Comparison of ENCODE assay signal across 22 mouse cellular contexts in the genomic region with DNA sequence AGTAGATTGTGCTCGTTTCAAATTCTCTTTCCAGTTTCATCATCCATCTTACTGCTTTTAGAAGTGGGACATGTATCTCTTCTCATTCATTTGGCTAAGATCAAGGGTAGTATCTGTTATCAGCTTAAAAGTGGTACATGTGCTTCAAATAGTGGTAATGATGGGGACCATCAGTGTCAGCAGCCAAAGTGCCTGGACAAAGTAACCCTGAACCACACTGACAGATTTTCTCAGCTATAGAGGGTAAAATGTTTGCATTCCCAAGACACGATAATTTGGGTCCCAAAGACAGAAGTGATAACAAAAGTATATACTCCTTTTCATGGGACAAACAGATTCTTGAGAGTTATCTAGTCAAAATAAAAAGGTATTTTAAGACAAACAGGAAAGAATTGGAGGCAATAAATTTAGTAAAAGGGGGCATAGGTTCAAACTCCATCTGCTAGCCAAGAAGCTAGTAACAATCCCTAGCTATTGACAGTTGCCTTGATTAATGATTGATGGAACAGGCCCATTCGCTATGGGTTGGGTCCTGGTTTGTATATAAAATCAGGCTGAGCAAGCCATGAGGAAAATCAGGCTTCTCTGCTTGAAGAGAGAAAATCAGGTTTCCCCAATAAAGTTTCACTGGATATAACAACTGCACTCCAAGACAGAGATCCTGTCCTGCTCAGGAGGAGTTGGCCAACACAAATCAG.
DNase-seq lines count a peak whose midpoint lies in the region; ATAC-seq and TF ChIP-seq lines count a peak whose summit lies in the region.
"Had no signal": no experiment of that assay in that cellular context is flagged by ENCODE, and none has a peak within 500 bp of the region (broad histone marks: within the 10 kb centered on the region; RNA-seq: fewer than 3 reads in every experiment).

No protein-coding gene starts in this region.

- H3K9ac ChIP-seq in kidney, embryonic 16.5 days (replicated peaks; ENCODE audit: low read length) = no peak overlapping the region
- H3K9ac ChIP-seq in intestine, embryonic 15.5 days = no peak overlapping the region
- H3K9ac ChIP-seq in intestine, postnatal 0 days (ENCODE audit: low read depth, low read length) = no peak overlapping the region
- H3K9ac ChIP-seq: embryonic facial prominence, embryonic 13.5 days; embryonic facial prominence, embryonic 15.5 days; forebrain, embryonic 12.5 days had no signal

- DNase-seq in kidney, postnatal 36 days = no peak
- DNase-seq in hindbrain, embryonic 10.5 days (ENCODE audit: low spot score) = no peak
- DNase-seq in left cerebral cortex, adult 8-10 months (ENCODE audit: low spot score in 2 of 2) = no peak
- DNase-seq: adrenal gland, adult 2 months; adrenal gland, postnatal 10 days; adrenal gland, postnatal 25 days; cerebellum, adult 11 months; cerebellum, adult 18-20 months; cerebellum, adult 8-10 months; cerebellum, adult 9-11 months; cerebellum, postnatal 14 days; cerebellum, postnatal 36 days; embryo, embryonic 11 days had no signal

- WGBS in kidney, embryonic 16.5 days = 60% methylated on average over 3 of the region's 3 CpGs
- WGBS in intestine, embryonic 15.5 days = 25% methylated on average over 3 of the region's 3 CpGs
- 27% methylated on average over 3 of the region's 3 CpGs for WGBS in intestine, postnatal 0 days
- WGBS in hindbrain, embryonic 10.5 days = 77% methylated on average over 3 of the region's 3 CpGs

- ATAC-seq in kidney, embryonic 16.5 days (ENCODE audit: low FRiP score, low TSS enrichment) = 0 out of 2 replicates have a peak, but pooled peaks have one; percentile 59
- peak; percentile 94 for ATAC-seq in intestine, embryonic 15.5 days
- ATAC-seq in intestine, postnatal 0 days = peak; percentile 78; the same call in 1 of the 2 replicates
- ATAC-seq: forebrain, embryonic 14.5 days had no signal

- no peak overlapping the region for H3K4me2 ChIP-seq in kidney, embryonic 16.5 days (replicated peaks; ENCODE audit: low read depth, low read length)
- no peak overlapping the region for H3K4me2 ChIP-seq in intestine, embryonic 15.5 days (replicated peaks)
- no peak overlapping the region for H3K4me2 ChIP-seq in intestine, postnatal 0 days (replicated peaks; ENCODE audit: low read depth)
- H3K4me2 ChIP-seq: embryonic facial prominence, embryonic 13.5 days; embryonic facial prominence, embryonic 15.5 days; forebrain, embryonic 12.5 days had no signal

- no peaks in the 10 kb centered on the region for H3K9me3 ChIP-seq in kidney, embryonic 16.5 days (ENCODE audit: low read length)
- no peaks in the 10 kb centered on the region for H3K9me3 ChIP-seq in intestine, embryonic 15.5 days
- no peaks in the 10 kb centered on the region for H3K9me3 ChIP-seq in intestine, postnatal 0 days (ENCODE audit: control insufficient read depth)
- no peaks in the 10 kb centered on the region for H3K9me3 ChIP-seq in hindbrain, embryonic 10.5 days
- H3K9me3 ChIP-seq: embryonic facial prominence, embryonic 13.5 days; embryonic facial prominence, embryonic 15.5 days; forebrain, embryonic 10.5 days; forebrain, embryonic 12.5 days had no signal

- H3K4me3 ChIP-seq in kidney, embryonic 16.5 days (ENCODE audit: low read length) = no peak overlapping the region
- H3K4me3 ChIP-seq in intestine, embryonic 15.5 days (replicated peaks) = no peak overlapping the region
- H3K4me3 ChIP-seq in intestine, postnatal 0 days (ENCODE audit: low read depth, low read length) = no peak overlapping the region
- no peak overlapping the region for H3K4me3 ChIP-seq in hindbrain, embryonic 10.5 days
- H3K4me3 ChIP-seq: embryonic facial prominence, embryonic 13.5 days; embryonic facial prominence, embryonic 15.5 days; erythroblast, embryonic 14.5 days; forebrain, embryonic 10.5 days; forebrain, embryonic 12.5 days had no signal

- H3K27me3 ChIP-seq in kidney, embryonic 16.5 days (ENCODE audit: insufficient read depth, low read length) = no peaks in the 10 kb centered on the region
- no peaks in the 10 kb centered on the region for H3K27me3 ChIP-seq in intestine, embryonic 15.5 days (replicated peaks)
- no peaks in the 10 kb centered on the region for H3K27me3 ChIP-seq in intestine, postnatal 0 days (replicated peaks; ENCODE audit: control insufficient read depth, insufficient read depth, low read length)
- no peaks in the 10 kb centered on the region for H3K27me3 ChIP-seq in hindbrain, embryonic 10.5 days (ENCODE audit: insufficient read depth, poor library complexity, severe bottlenecking)
- H3K27me3 ChIP-seq: embryonic facial prominence, embryonic 13.5 days; embryonic facial prominence, embryonic 15.5 days; forebrain, embryonic 12.5 days had no signal

- no peak overlapping the region for H3K27ac ChIP-seq in kidney, embryonic 16.5 days (ENCODE audit: low read length)
- no peak overlapping the region for H3K27ac ChIP-seq in intestine, embryonic 15.5 days
- H3K27ac ChIP-seq in intestine, postnatal 0 days (ENCODE audit: low read depth, low read length) = no peak overlapping the region
- no peak overlapping the region for H3K27ac ChIP-seq in hindbrain, embryonic 10.5 days
- H3K27ac ChIP-seq: embryonic facial prominence, embryonic 13.5 days; embryonic facial prominence, embryonic 15.5 days; forebrain, embryonic 10.5 days; forebrain, embryonic 12.5 days had no signal

- no peaks in the 10 kb centered on the region for H3K36me3 ChIP-seq in kidney, embryonic 16.5 days (ENCODE audit: insufficient read depth, low read length)
- H3K36me3 ChIP-seq in intestine, embryonic 15.5 days = no peaks in the 10 kb centered on the region
- H3K36me3 ChIP-seq in intestine, postnatal 0 days (ENCODE audit: control insufficient read depth, insufficient read depth) = no peaks in the 10 kb centered on the region
- H3K36me3 ChIP-seq in hindbrain, embryonic 10.5 days = no peaks in the 10 kb centered on the region
- H3K36me3 ChIP-seq: embryonic facial prominence, embryonic 13.5 days; embryonic facial prominence, embryonic 15.5 days; forebrain, embryonic 10.5 days; forebrain, embryonic 12.5 days had no signal

- TF ChIP-seq CTCF in intestine, postnatal 0 days (IDR thresholded peaks at IDR 0.05; ENCODE audit: low read depth) = no peak

- no peaks in the 10 kb centered on the region for H3K4me1 ChIP-seq in kidney, embryonic 16.5 days (ENCODE audit: insufficient read depth, low read length)
- H3K4me1 ChIP-seq in intestine, embryonic 15.5 days (replicated peaks) = no peaks in the 10 kb centered on the region
- H3K4me1 ChIP-seq in intestine, postnatal 0 days (replicated peaks; ENCODE audit: control insufficient read depth, insufficient read depth, low read length) = no peaks in the 10 kb centered on the region
- no peaks in the 10 kb centered on the region for H3K4me1 ChIP-seq in hindbrain, embryonic 10.5 days (replicated peaks)
- H3K4me1 ChIP-seq: embryonic facial prominence, embryonic 13.5 days; embryonic facial prominence, embryonic 15.5 days; forebrain, embryonic 10.5 days; forebrain, embryonic 12.5 days had no signal
